Mouse (Mus musculus) spleen, embryonic (tissue): Measurements from ENCODE around the gene Tsn.

Source experiments
- CTCF ChIA-PET: fragments of 350-600 bp; sonication (Branson Sonifier 250); formaldehyde crosslinking; loops from one replicate; lab custom pipeline; 2022; lab: Charles Lee

Tsn gene

DNA sequence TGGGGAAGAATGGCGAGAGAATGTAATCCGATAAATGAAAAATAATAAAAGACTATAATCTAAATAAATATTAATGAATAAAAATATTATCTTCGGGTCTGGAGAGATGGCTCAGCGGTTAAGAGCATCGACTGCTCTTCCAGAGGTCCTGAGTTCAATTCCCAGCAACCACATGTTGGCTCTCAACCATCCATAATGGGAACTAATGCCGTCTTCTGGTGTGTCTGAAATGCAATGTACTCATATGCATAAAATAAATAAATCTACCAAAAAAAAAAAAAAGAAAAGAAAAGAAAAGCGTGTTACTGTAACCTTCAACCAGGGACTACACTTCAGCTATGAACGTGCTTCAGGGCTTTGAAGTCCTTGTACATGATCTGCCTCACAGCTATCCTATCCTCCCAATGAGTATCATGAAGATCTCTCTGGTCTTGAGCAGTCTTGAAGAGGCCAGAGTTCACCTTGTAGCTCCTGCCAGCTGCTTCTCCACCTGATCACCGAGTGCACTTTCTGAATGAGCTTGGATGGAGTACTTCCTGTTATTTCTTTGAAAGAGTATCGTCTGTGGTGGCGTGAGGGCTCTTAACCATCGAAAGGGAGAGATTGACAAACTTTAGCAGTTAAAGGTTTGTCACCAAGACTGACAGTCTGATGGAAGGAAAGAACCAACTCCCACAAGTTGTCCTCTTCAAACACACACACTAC, at the start of gene Tsn:
TSS of gene Tsn (minus strand) at position 118 of the 705 bp plus-strand sequence.
- CTCF ChIA-PET = no interaction called here

DNA sequence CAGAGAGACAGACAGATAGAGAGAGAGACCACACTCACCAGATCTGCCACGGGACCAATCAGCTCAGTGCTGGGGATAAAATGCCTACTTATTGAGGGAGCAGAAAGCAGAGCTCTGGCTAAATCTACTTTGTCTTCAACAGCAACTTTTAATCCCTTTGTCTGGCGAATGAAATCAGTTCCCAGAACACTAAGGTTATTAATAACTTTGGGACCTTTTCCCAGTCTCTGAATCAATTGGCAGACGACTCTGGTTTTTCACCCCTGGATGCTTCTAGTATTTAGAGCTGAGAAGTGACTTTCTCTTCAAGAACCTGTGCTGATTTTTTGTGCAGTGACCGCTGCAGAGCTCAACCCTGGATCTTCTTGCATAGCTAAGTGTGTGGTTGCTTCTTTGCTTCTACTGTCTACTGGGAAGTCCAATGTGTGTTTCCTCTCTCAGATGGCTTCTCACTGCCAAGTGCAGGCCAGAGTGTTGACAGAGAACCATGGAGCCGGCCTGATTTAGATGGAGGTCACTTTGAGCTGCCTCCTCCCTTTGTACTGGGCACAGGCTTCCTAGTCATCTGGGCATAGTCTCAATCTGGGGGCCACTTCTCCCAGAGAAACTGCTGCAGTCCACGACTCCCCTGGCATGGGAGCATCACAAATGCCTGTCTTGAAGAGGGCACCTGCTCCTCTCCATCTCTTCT, 47.7 kb upstream of the Tsn start:
- CTCF ChIA-PET = no interaction called here

DNA sequence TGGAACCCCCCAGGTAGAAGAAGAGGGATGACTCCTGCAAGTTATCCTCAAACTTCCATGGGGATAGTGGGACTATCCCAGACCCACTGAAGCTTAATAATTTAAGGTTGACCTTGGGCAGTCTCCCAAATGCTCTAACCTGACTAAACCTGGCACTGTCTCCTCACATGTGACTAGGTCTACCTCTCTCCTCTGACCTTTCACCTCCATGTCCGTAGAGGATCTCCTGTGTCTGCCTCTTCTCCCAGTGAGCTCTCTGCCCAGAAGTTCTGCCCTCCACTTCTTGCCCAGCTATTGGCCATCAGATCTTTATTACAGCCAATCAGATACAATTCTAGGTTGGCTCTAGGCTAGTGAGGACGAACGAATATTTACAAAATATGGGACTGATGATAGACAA, 38.4 kb upstream of the Tsn start:
- CTCF ChIA-PET = no interaction called here

DNA sequence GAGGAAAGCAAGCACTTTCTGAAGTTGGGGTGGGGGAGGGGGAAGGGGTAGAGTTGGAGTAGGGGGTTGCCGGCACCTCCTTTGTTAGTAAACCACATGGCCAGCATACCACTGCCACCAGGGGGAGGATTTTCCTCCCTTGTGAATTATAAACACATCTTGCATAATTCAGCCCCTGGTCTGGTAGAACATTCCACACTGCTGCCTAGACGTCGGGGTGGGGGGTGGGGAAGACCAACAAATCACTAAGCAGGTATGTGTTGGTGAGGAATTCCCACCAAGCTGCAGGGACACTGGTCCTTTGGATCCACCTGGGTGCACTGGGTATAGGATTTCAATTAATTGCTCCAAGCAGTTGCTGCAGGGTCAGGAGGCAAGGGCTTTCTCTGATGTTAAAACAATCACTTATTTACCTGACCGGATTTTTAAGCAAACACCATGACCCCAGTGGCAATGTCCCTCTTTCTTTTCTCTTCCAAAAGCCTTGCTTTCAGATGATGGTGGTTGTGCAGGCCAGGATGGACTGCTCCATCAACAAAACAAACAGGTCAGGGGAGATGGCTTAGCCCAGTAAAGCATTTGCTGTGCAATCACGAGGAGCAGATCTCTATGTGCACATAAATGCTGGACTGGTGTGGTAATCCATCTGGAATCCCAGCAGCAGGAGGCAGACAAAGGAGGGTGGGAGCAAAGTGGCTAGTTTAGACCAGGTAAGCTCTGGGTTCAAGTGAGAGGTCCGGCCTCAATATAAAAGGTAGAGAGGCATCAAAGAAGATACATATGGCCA, 32.3 kb upstream of the Tsn start:
- CTCF ChIA-PET = no interaction called here

DNA sequence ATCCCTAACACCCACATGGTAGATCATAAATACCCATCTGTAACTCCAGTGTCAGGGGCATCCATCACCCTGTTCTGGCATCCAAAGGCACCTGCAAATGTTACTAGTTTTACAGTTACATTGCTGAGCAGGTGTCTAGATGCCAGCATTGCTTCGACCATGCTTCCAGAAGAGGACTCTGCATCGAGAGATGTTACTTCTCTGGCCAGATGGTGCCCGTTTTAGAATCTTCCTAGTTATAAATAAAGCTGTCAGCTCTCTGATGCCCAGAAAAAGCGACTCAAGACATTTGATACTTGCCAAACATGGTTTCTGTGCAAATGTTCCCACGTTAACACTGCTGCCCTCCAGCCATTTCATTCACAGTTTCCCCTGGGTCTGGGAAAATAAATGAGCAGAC, 26.4 kb upstream of the Tsn start:
- CTCF ChIA-PET = no interaction called here

DNA sequence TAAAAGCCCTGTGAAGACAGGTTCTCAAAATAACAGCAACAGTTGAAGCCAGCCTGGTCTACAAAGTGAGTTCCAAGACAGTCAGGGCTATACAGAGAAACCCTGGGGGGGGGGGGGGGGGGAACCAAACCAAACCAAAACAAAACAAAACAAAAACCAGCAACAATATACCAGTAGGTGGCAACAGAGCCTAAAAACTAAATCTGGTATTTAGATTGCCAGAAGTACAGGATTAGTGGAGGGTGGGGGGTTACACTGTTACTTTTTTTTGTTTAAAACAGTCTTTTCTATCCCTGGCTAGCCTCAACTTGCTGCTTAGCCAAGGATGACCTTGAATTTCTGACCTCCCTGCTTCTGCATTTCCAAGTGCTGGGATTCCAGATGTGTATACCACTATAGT, 24.3 kb upstream of the Tsn start:
- CTCF ChIA-PET = no interaction called here

DNA sequence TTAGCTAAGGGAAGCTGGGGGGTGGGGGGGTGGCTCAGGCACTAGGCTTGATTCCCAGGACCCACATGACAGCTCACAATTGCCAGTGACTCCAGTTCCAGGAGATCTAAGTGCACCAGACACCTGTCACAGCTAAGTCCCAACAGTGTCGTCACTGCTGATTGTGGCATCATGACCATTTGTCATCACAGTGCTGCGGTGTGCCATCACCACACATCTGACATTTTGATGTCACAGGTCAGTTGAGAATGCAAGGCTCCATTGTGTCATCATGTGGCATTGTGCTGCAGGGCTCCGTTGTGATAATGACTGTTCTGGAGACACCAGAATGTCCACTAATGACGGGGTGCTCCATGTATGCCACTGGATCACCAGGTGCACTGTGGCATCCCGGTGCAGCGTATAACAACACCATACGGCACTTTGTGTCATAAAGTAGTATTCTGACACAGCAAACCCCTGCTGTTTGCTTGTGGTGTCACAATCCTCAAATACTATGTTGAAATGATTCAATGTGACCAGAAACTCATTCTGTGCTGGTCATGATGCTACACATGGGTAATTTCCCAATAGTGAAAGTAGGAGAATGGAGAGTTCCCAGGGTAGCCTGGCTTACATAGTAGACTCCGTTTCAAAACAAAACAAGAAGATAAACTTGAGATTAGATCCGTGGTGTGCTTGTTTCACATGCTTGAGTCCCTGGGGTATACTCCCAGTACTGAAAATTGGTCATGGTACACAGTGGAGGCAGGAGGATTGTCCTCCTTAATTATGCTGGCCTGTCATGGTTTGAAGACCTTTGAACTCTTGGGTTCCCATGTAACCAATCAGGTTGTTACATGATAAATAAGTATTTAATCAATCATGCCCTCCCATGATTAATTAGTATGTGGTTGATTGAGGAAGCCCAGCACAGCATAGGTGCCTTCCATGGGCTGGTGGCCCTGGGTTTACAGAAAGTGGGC, 23.5 kb upstream of the Tsn start:
- CTCF ChIA-PET = no interaction called here

DNA sequence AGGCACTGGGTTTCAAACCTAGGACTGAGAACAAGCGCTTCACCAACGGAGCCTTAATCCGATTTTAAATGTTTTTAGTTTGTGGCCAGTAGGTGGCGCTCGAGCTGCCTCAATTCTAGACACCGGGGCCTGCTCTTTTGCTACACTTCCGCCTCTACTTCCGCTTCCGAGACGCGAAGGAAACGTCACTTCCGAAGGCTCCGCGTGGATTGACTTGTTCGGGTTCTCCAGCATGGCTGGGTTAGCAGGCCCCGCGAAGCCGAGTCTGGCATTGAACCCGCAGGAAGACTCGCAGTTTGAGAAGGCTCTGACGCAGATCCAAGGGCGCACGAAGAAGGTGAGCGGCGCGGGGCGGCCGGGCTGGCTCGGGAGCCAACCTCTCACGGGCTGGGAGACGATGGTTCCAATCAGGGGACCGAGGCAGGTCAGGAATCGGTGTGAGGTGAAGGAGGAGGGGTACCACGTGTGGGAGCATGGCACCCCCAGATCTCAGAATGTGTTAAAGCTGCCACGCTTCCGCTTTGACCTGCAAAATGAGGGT, 10.2 kb upstream of the Tsn start, which contains the start of gene Nifk:
TSS of gene Nifk (plus strand) at position 179 of the 541 bp plus-strand sequence.
- CTCF ChIA-PET = interaction anchor here (0.6 kb wide), 2 partner anchors 74 to 105 kb away, joined by 3 read pairs; no protein-coding TSS in a partner anchor

DNA sequence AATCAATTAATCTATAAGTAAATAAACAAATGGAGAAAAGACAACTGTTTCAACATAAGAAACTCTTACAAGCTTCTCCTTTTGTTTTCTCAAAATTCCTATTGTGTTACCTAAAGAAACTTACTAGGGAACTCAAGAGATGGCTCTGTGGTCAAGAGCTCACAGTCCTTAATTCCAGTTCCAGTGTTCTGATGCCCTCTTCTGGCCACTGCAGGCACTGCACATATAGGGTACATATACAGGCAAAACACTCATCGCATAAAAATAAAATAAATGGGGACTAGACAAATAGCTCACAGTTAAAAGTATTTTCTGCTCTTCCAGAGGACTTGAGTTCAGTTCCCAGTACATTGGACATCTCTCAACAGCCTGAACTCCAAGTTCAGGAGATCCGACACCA, 9.2 kb upstream of the Tsn start:
- CTCF ChIA-PET = no interaction called here

DNA sequence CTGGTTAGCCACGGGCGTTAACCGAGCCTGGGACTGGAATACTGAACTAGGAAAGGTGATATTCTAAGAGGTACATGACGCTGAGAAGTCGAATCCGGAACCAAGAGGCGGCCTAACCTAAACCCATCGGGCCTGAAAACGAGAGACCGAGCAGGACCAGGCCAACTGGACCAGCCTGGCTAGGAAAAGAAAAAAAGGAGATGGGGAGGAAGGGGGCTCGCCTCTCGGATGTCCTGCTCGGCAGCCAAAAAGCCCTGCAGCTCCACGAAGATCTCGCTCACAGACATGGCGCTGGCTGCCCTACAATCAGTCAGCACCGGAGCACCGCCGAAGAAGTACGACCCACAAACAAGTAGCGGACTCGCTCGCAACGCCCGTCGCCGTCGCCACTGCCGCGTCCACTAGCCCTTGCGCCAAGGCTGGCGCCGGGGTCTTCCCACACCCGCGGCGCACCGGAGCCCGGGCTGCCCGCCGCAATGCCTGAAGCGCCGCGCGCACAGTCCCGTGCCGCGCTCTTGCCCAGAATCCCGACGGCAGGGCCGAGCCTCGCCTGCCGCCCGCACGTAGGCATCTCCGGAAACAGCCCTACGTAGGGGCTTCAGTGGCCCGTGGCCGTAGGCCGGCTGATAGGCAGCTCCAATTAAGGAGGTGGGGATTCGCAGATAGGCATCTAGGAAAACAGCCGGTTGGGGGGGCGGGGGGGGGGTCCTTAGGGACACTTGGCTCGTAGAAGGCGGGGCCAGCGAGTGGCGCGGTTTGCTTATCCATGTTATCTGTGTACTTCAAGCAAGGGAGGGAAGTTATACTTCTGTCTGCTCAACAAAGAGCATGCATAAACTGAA, 538 bp downstream of the Tsn start:
- CTCF ChIA-PET = interaction anchor here (0.6 kb wide), 2 partner anchors 53 to 78 kb away, joined by 4 to 10 read pairs; no protein-coding TSS in a partner anchor

DNA sequence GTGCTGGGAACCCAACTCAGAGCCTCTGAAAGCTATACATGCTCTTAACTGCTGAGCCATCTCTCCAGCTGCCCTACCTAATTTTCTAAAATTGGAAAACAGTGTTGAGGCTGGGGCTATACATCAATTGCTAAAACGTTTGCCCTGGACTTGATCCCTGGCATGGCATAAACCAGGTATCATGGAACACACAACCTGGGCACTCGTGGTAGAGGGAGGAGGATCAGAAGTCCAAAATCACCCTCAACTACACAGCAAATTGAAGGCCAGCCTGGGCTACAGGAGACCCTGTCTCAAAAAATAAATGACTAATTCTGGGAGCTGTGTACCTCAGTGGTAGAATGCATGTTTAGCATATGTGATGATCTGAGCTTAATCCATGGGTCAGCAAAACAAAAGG, 13.8 kb downstream of the Tsn start:
- CTCF ChIA-PET = no interaction called here

DNA sequence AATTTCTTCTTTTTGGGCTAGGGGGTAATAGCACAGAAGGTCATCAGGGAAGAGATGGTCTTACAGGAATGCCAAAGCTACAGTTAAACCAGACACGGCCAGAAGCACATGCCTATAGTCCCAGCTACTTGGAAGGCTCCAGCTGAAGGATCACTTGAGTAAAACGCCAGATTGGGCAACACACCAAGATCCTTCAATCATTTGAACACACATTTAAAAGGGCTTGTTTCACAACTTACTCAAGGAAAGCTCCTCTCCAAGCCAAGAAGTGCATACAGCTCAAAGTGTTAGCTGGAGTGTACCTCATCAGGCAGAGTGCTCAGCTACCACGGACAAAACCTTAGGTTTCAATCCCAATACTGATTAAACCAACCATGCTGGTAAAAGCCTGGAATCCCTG, 14.9 kb downstream of the Tsn start:
- CTCF ChIA-PET = no interaction called here

DNA sequence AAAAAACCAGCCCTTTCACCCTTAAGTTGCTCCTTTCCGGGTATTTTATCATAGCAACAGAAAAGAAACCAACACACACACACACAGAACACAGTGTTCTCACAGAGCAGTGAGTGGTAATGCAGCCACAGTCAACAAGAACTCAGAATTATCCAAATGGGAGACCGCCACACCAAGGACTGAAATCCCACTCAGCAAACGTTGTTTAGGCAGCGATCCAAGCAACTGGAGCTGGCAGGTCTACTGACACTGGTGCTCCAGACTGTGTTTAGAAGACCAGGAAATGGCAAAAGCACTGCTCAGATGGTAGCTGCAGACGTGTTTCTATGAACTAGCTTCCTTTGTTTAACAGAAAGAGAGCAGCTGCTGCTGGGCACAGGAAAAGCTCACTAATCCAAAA, 16.7 kb downstream of the Tsn start:
- CTCF ChIA-PET = no interaction called here

DNA sequence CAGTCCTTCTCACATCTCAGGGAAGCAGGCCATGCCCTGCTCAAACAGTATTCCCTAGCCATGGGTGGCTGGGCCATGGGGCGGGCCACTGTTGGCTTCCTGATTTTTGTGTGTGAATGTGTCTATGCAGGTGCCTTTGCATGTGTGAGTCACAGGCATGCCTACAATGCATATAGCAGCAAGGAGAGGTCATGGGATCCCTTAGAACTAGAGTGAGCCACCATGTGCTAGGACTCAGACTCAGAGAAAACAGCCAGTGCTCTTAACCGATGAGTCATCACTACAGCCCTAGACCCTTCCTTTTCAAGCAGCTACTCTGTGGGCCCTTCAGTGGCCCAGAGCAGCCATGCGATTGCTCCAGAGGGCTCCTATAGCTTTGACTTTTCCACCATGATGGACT, 17.3 kb downstream of the Tsn start:
- CTCF ChIA-PET = no interaction called here

DNA sequence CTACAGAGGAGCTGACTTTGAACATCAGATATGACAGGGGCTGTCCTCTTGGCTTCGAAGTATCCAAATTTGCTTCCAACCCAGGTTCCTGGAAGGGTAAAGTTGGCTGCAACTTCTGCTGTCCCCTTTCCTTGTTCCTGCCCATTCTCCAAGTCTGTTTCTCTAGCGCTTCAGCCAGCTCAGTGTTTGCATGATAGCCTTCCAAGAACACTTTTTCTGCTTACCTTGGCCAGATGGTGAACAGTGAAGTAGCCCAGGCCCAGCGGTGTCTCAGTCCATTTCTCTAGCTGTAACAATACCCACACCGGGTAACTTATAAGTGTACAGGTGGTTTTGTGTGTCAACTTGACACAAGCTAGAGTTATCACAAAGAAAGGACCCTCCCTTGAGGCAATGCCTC, 19.2 kb downstream of the Tsn start:
- CTCF ChIA-PET = no interaction called here

DNA sequence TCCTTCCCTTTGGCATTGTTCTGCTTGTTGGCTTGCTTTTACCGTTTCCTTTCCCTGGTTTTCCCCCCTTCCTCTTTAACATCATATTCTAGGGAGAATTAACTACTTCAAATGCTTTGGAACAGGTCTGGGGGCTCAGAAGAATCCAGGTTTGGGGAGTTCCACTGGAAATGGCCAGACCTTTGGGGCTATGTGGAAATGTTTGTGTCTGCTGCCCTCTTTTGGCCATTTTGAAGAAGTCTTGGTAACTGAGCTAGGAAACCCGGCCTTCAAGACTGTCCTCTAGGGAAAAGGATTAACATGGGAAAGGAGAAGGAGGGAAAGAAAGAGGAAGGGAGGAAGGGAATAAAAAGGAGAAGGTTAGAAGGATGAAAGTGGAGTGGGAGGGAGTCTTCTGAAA, 36.4 kb downstream of the Tsn start:
- CTCF ChIA-PET = no interaction called here

DNA sequence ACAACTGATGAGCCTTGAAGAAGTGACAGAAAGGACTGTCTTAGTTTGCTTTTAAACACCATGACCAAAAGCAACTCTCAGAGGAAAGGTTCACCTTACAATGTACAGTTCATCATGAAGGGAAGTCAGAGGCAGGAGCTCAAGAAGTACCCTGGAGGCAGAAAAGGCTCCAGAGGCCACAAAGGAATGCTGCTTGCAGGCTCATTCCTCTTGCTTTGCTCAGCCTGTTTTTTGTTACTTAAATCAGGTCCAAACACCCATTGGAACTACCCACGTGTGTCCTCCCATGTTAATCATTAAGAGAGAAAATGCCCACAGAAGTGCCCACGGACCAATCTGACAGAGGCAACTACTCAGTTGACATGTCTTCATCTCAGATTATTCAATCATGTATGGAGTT, 59.6 kb downstream of the Tsn start:
- CTCF ChIA-PET = no interaction called here
